Mouse (Mus musculus) cerebellum, adult 8-10 months (tissue): ENCODE measurements around the gene Rnf40.
A peak's percentile ranks its signal among the peaks of the same experiment; 100 is the strongest.
"Not testable (repeated sequence)": the region's sequence is repeated elsewhere in the genome, so short reads cannot be mapped to it uniquely, and the experiment has no call there.

ENCODE experiments used
- DNase-seq: peaks from one replicate; pipeline ENCODE4 v3.0.0; 2022

Rnf40 gene

DNA sequence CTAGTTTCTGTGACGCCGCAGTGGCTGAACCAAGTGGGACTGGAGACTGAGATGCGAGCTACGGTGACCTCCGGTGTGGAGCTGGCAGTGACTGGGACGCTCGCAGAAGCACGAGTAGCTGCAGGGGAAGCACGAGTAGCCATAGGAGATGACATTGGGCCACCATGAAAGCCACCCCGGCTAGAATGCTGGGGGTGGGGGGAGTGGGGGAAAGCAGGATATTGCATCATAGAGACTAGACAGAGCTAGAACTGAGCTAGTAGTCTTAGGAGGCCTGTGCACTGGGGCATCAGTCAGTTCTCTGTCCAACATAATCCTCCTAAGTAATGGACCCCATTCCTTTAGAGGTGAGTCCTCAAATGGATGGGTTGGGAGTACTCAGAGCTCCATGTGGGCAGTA is 15.7 kb downstream of the Rnf40 start:
- no peak for DNase-seq

DNA sequence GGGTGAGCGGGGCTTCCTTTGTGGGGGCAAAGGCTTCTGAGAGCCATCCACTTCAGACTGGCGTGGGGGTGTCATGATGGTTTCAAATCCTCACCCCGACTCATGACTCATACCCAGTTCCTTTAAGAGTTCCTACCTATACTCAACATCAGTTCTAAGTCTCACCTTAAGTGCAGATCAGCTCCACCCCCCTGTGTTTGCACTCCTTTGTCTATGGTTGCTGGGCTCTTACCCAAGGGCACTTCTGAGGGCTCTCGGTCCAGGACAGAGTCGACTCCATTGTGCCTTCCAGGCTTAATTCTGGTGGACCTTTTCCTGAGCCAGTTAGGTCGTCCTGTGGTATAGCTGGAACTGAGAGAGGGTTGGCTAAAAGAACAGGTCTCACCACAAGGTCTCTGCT is 18.6 kb downstream of the Rnf40 start:
- DNase-seq, result no peak

DNA sequence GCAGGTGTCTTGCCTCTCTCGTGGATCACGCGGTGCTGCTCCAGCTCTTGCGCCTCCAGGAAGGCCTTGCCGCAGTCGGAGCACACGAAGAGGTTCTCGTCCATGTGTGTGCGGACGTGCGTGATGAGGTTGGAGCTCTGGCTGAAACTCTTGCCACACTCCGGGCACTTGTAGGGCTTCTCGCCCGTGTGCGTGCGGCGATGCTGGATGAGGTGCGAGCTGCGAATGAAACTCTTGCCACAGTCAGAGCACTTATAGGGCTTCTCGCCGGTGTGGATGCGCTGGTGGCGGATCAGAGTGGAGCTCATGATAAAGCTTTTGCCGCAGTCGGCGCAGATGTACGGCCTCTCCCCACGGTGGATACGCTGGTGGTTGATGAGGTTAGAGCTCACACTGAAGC is 22.4 kb downstream of the Rnf40 start:
- DNase-seq, result no peak

DNA sequence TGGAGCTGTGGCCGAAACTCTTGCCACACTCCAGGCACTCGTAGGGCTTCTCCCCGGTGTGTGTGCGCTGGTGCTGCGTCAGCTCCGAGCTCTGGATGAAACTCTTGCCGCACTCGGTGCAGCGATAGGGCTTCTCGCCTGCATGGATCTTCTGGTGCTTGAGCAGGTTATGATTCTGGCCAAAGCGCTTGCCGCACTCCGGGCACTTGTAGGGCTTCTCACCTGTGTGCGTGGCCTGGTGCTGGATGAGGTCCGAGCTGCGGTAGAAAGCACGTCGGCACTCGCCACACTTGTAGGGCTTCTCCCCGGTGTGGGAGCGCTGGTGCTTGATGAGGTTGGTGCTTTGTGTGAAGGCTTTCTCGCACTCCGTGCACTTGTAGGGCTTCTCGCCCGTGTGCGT is 23.0 kb downstream of the Rnf40 start:
- no peak for DNase-seq

DNA sequence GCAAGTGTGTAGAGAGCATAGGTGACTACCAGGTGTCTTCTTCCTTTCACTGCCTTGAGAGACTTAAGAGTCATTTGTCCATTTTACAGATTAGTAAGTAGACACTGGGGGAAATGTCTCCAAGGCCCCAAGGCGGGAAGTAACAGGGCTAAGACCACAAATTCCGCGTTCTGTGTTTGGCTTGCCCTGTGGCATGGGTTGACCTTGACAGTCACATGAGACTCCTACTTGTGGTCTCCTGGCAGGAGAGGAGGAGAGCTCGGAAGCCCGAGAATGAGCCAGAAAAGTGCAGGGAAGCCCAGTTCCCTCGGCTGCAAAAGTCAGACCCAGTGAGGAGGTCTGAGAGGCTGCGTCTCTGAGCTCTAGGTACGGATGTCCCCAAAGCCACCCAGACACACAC is 24.9 kb downstream of the Rnf40 start:
- DNase-seq, result no peak

DNA sequence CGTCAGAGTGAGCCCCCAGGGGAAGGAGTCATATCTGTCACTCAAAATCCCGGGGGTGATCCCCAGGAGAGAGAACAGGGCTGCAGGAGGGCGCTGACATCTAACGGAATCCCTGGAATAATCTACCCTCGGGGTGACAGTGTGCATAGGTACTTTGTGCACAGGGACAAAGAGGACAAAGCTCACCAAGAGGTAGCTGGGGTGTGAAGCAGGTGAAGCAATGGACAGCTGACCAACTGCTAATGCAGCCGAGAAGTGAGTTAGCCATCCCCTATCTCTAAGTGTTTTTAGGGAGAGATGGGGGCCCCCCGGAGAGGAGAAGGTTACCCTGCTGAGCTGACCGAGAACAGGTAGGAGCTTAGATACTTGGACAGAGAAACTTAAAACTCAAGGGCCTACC is 25.5 kb downstream of the Rnf40 start:
- no peak for DNase-seq

DNA sequence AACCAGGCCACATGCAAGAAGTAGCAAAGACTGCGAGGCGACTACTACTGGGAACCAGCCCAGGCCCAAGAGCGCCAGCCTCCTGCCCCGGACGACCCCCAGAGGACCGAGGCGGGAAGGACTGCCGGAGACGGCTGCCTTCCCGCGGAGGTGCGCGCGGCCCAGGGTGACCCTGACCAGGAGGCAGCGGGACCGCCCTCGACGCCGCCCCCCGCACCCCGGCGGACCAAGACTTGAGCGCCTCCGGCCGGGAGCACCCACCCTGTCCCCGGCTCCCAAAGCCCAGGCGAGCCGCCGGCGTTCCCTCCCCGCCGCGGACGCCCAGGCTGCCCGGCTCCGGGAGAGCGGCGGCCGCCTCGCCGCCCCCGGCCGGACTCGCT is 25.9 kb downstream of the Rnf40 start:
- no peak for DNase-seq

DNA sequence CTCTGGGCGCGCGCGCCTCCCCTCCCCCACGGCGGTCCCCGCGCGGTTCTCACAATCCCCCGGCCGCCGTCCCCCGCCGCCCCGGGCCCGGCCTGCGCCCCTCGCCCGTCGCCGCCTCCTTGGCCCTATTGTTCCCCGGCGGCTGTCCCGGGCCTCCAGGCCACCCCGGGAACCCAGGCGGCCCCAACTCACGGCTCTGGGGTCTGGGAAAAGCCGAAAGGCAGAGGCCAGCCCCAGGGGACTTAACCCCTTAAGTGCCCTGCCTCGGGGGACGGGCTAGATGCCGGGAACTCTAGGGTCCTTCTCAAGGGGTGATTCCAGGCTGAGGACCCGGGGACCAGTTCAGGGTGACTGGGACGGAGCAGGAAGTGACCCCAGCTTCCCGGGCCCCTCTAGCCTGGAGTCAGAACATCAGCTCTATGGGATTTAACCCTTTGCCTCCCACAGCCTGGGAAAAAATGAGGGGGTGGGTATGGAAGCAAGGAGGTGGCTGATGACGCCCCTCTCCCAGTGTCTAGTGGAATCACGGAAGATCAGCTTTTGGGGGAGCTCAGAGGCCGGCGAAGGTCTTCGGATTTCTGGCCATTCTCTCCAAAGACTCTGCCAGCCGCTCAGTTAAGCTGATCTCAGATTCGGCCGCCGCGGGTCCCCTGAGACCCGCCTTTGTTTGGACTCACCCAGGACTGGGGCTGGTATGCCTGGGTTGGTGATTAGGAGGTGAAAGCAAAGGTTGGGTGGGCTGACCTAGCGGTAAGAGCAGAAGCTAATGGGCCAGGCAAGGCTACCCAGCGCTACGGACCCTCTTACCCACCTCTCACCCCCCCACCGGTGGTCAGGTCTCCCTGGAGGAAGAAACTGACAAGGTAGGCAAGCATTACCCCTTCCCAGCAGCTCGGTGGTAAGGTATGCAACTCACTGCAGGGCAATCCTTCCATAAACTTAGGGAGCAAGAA is 26.6 kb downstream of the Rnf40 start, which contains the start of gene Zfp629:
TSS of gene Zfp629 (minus strand) at position 907 of the 953 bp plus-strand sequence.
- peak; percentile 76 for DNase-seq

DNA sequence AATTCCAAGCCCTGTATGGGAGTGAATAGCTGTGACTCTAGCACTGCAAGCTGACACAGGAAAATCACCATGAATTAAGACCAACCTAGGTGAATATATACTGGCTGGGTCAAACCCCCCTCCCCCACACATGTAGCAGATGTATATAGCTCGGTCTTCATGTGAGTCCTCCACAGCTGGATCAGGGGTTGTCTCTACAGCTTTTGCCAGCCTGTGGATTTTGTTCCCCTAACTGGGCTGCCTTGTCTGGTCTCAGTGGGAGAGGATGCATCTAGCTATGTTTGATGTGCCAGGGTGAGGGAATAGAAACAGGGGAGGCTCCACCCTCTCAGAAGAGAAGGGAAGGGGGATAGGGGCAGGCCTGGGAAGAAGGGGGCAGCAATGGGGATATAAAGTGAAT is 27.8 kb downstream of the Rnf40 start:
- peak; percentile 5 for DNase-seq

DNA sequence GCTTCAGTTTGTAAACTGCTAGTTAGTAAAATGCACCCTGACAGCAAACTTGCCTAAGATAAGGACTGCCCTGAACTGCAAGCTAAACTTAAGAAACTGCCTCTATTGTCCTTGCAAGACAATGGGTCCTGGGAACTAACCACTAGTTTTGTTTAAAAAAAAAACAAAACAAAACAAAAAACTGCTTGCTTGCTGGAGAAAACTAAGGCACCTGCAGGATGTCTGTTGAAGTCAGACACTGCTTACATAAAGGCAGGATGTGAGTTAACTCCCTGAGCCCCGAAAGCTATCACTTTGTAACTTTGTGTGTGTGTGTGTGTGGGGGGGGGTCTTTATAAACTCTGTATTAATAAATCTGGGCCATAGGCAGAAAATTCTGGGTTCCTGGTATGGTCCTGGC is 28.3 kb downstream of the Rnf40 start:
- DNase-seq, result no peak

DNA sequence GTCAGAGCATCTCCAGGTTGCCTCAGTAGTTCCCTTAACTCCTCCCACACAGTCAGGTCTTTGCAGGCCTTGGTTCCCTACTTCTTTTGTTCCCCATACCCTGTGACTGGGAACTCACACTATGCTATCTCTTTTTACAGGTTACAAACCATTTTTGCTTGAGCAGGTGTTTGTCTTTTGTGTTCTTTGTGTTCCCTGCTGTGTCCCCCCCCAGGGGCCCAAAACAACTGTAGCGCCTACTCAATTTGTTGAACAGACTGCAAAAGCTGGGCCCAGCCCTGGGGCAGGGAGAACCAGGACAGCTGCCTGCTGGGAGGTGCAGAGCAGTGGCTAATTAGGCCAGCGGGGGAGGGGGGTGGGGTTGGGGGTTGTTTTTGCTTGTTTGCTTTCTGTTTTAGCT is 29.4 kb downstream of the Rnf40 start:
- DNase-seq, result peak; percentile 7

DNA sequence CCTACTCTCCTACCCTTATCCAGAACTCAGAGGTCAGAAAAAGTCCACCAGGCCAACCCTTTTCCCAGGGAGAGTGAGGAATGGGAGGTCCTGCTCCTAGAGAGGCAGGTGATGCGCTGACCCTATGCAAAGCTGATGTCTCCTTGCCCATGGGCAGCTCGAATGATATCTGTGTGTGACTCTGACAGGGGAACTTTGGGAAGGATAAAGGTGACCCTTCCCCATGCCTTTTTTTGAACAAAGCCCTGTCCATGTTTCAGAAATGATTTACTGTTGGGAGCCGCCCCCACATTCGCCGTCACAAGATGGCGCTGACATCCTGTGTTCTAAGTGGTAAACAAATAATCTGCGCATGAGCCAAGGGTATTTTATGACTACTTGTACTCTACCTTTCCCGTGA is 29.8 kb downstream of the Rnf40 start:
- peak; percentile 3 for DNase-seq

DNA sequence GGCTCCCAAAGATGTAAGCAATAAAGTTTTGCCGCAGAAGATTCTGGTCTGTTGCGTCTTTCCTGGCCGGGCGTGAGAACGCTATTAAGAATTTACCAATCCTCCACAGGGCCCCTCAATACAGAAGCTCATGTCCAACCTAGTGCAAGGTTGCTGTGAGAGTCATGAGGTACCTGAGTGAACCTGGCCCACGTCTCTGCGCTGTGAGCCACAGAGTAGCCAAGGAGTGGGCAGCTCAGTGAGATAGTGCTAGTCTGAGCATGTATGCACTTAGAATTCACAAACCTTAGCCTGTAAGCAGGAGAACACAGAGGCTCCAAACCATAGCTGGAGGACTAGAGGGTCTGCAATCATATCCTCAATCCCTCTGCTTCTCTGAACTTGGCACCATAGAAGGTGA is 37.5 kb downstream of the Rnf40 start:
- no peak for DNase-seq

DNA sequence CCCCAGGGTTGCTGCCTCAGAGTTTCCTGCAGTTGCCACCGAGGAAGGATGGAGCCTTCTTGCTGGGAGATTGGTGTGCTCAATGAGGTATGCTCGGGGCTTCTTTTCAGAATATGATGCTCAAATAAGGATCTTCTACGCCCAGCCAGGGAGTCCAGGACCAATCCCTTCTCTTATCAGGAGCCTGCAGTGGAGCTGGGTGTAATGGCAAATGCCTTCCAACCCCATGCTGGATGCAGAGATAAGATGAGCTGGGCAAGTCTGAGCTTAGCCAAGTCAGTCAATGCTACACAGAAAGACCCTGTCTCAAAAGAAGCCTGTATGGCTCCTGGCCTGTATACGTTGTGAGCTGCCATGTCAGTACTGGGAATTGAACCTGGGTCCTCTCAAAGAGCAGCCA is 37.9 kb downstream of the Rnf40 start:
- DNase-seq, result no peak

DNA sequence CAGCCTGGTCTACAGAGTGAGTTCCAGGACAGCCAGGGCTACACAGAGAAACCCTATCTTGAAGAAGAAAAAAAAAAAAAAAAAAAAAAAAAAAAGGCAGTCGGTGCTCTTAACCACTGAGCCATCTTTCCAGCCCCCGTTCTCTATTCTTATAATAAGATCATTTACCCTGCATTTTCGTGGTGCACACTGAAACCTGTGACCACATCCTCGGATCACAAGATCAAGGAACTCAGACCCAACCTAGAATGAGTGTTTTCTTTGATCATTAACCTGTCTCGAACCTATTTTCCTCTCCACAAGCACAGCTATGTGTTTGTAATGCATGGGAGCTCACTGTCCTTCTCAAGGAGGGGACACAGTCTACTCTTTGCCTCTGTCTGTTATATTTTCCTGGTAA is 40.1 kb downstream of the Rnf40 start:
- no peak for DNase-seq

DNA sequence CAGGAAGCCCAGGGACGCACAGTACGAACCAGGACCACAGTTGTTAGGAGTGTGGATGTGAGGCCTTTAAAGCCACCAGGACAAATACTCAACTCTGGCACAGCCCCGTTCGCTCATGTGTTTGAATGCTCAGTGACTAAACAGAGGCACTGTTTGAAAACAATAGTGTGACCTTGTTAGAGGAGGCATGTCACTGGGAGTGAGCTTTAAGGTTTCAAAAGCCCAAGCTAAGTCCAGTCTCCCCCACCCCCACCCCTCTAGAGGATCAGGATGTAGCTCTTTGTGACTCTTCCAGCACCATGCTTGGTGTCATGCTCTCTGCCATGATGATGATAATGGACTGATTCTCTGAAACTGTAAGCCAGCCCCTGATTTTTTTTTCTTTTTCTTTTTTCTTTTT is 42.8 kb downstream of the Rnf40 start:
- DNase-seq, result no peak

DNA sequence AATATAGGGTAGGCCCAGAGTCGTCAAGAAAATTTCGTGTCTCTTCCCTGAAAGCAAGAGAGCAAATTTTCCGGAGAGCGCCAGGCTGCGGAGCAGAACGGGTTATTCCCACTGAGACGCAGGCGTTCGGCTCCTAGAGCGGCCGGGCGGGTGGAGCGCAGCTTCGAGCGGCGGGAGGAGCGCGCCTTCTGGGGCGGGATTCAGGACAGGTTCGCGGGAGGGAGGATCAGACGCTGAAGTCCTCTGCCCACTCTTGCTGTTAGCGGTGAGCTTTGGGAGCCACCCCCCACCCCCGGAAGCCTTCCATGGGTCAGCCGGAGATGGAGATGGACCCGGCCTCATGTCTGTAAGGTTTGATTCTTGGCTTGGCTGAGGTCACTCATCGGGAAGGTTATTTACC is 48.4 kb downstream of the Rnf40 start:
- DNase-seq, result peak; percentile 76

DNA sequence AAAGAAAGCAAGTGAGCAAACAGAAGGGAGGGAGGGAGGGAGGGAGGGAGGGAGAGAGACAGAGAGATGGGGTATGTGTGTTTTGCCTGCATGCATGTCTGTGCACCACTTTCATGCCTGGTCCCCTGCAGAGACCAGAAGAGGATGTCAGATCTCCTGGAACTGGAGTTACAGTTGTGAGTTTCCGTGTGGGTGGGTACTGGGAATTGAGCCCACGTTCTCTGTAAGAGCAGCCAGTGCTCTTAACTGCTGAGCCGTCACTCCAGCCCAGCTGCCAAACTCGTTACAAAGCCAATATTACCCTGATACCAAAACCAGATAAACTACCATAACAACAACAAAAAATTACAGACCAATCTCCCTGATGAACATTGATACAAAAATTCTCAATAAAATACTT is 52.7 kb downstream of the Rnf40 start:
- no peak for DNase-seq

DNA sequence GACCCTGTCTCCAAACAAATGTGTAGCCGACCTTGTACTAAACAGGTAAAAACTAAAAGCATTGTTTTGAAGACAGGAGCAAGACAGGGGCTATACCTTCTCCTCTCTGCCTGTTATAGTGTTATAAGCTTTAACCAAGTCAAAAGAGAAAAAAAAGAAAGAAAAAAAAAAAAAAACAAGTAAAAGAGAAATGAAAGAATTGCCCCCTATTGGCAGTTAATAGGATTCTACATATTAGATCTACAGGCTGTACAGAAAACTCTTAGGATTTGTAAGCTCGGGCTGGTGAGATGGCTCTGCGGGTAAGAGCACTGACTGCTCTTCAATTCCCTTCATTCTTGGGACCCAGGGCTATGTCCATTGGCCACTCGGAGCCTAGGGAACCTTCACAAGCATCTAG is 53.7 kb downstream of the Rnf40 start:
- no peak for DNase-seq

DNA sequence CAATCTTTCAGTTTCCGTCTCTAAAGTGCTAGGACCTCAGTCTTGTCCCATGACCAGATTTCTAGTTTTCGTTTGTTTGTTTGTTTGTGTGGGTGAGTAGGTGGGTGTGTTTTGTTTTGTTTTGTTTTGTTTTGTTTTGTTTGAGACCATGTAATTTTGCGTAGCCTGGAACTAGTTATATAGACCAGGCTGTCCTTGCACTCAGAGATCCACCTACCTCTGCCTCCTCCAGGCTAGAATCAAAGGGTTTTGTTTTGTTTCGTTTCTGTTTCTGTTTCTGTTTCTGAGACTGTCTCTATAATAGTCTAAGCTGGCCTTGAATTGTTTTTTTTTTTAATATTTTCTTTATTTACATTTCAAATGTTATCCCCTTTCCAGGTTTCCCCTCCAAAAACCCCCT is 57.8 kb downstream of the Rnf40 start:
- no peak for DNase-seq

DNA sequence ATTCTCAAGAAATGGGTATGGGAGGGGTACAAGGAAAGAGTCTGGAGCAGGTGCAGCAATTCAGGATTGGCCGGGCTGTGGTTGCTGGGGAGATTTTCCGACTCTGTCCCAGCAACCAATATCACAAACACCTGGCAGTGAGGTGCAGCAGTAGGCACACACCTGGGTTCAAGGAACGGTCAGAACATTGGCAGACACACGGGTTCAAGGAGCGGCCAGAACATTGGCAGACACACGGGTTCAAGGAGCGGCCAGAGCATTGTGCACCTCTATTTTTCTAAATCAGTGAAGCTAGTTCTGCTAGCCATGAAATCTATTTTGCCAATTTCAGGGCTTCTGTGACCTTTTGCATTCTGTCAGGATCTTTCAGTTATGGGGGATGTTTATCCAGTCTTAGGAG is 59.0 kb downstream of the Rnf40 start:
- DNase-seq, result not testable (repeated sequence)

DNA sequence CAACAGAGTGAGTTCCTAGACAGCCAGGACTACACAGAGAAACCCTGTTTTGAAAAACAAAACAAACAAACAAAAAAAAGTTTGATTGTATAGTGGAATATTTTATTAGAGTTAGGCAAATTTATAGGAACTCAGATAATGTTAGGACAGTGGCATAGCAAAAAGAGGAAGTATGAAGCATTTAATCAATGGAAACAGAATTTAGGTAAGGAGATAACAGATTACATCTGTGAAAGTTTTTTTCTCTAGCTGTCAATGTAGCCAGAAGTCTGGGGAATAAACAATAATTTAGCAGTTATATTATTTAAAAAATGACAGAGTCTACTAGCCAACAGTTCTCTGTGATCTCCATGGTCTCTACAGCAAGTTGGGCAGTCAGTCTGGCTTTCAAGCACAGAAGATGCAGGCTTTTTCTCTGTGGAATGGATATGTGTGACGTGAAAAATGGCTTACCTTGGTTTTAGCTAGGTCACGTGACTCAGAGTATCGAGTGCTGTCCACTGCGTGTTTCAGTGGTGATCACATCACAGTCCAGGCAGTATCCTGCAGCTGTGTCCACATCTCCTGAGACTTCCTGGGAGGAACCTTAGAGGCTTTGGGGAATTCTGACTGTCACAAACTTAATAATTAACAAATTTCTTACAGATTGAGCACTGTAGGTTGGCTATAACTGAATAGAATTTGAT is 60.1 kb downstream of the Rnf40 start:
- DNase-seq, result no peak

DNA sequence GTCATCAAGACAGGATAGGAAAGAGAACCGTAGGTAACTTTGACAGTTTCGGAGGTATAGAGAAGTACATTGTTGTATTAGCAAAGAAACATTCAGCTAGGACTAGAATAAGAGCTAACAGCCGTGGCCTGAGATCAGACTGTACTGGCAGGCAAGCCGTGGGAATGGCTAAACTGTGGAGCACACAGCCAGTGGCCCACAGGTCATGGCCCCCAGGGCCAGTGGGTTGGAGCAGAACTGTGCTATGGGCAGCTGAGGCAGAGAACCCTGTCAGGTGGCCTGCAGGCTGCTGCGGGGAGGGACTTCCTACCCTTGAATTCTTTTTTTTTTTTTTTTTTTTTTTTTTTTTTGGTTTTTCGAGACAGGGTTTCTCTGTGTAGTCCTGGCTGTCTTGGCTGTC is 60.6 kb downstream of the Rnf40 start:
- DNase-seq, result no peak

DNA sequence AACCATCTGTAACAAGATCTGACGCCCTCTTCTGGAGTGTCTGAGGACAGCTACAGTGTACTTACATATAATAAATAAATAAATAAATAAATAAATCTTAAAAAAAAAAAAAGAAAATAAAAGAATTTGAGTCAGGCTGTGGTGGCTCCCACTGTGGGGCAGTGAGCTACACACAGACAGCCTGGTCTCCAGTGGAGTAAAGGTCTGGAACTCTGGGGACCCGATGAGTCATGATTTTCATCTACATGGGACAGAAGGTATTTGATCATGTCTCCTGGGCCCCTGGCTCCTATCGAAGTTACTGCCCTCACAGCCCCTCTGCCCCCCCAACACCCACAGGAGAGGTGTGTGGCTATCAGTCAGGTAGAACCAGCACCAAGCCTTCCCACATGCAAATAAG is 63.1 kb downstream of the Rnf40 start:
- no peak for DNase-seq

DNA sequence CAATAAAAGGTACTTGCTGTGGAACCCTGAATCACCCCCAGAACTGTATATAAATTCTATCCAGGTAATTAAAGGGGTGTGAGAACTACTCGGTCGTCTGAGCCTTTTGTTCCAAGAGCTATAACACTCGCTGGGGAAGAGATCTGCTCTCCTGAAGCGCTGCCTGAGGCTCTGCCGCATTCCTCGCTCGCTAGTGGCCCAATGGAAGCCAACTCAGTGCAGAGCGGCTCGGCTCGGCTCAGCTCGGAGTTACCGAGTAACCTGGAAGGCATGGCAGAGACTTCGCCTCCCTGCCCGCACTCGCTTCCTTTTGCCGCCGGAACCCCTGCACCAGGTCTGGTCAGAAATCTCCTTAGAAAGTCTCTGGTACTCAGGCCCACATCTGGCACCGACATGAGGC is 63.5 kb downstream of the Rnf40 start:
- no peak for DNase-seq
